Mouse (Mus musculus) heart, postnatal 36 days (tissue): ENCODE data around the gene Mlx. TPM values are rescaled to one million over a fixed set of nuclear protein-coding genes. Genes with fewer than 3 reads are reported as not detected.

ENCODE experiments used
- DNase-seq, 2 experiments: peaks; one replicate each; pipeline ENCODE4 v3.0.0; 2021 to 2022
- intact Hi-C: fragments of 180-260 bp; cut with DNase I; formaldehyde crosslinking; loops from one replicate; pipeline ENCODE4 v1.15.1; 2025
- microRNA-seq, 2 experiments: library from miRNA; unstranded; fragments of <30 nt; microRNA quantifications; one replicate each; pipeline ENCODE4 v1.2.0; 2021; ENCODE audit warnings: borderline number of aligned reads in 2 of 2
- total RNA-seq, 2 experiments: library from RNA; stranded (reverse); gene quantifications; 2 replicates each; pipeline ENCODE4 v1.2.3; 2021

Gene Mlx
- total RNA-seq, 2 experiments from 2014 or later, result 18.8 to 23.1 TPM

- intact Hi-C loops, result no loop called here
Observed at GRCm38 (mm10) chr11:101130056-101130756, 43.1 kb downstream of the Mlx start.

GRCm38 (mm10) chr11:101131187-101131586 is 44.1 kb downstream of the Mlx start:
- intact Hi-C loops, result no loop called here
- no peak for DNase-seq

More at GRCm38 (mm10) chr11:101130056-101130756, 43.1 kb downstream of the Mlx start:
- DNase-seq, result peak; percentile 49 to 51

- no peak for DNase-seq
- intact Hi-C loops, result no loop called here
Observed at GRCm38 (mm10) chr11:101131701-101132100, 44.6 kb downstream of the Mlx start.

GRCm38 (mm10) chr11:101133037-101133436 is 46.0 kb downstream of the Mlx start:
- intact Hi-C loops, result no loop called here
- DNase-seq, result no peak

GRCm38 (mm10) chr11:101134217-101134865 is 47.3 kb downstream of the Mlx start:
- DNase-seq, result no peak
- intact Hi-C loops, result no loop called here

GRCm38 (mm10) chr11:101137000-101137399 is 49.9 kb downstream of the Mlx start:
- intact Hi-C loops, result no loop called here
- DNase-seq, result no peak

GRCm38 (mm10) chr11:101138536-101139181 is 51.6 kb downstream of the Mlx start:
- intact Hi-C loops, result no loop called here
- no peak for DNase-seq

- DNase-seq, result peak in 1 of 2 experiments; percentile 18
Observed at GRCm38 (mm10) chr11:101140164-101140819, 53.2 kb downstream of the Mlx start.

GRCm38 (mm10) chr11:101141088-101141487 is 54.0 kb downstream of the Mlx start:
- intact Hi-C loops, result no loop called here
- no peak for DNase-seq

More at GRCm38 (mm10) chr11:101140164-101140819, 53.2 kb downstream of the Mlx start:
- intact Hi-C loops, result no loop called here

Small RNA genes within 50 kb of the gene (microRNA-seq; reads per million reads assigned to microRNA genes)
- 0 reads per million in 2 experiments for gene Gm27626

Other genes with a start within 250 kb of the Mlx start
- 10 to 100 TPM; 62.7 to 62.8 TPM for gene Stat5b, start 236.6 kb upstream of the Mlx start, total RNA-seq
- gene Stat5a, start 227.9 kb upstream of the Mlx start, total RNA-seq, result 10 to 100 TPM; 19.8 to 24.1 TPM
- gene Stat3, start 147.7 kb upstream of the Mlx start, total RNA-seq, result 10 to 100 TPM; 93.5 to 93.9 TPM
- 100 to 1,000 TPM; 239 to 258 TPM for gene Cavin1, start 116.4 kb upstream of the Mlx start, total RNA-seq
- 10 to 100 TPM; 76.8 to 88.5 TPM for gene Atp6v0a1, start 77.8 kb upstream of the Mlx start, total RNA-seq
- gene Naglu, start 17.3 kb upstream of the Mlx start, total RNA-seq, result 10 to 100 TPM in 1 of 2 experiments, 1 to 10 TPM in 1; 9.1 to 10.1 TPM
- under 1 TPM; 0.46 to 0.58 TPM for gene Hsd17b1, start 8.9 kb upstream of the Mlx start, total RNA-seq
- gene Coasy, start 4.7 kb upstream of the Mlx start, total RNA-seq, result 10 to 100 TPM; 17.2 to 18.8 TPM
- gene Psmc3ip, start 8.2 kb downstream of the Mlx start, total RNA-seq, result 1 to 10 TPM; 1.9 to 4.1 TPM
- gene Retreg3, start 32.6 kb downstream of the Mlx start, total RNA-seq, result 10 to 100 TPM; 34.2 to 36.3 TPM
- gene Tubg1, start 32.7 kb downstream of the Mlx start, total RNA-seq, result 10 to 100 TPM; 23.2 to 24.1 TPM
- 1 to 10 TPM; 3.7 to 3.9 TPM for gene Tubg2, start 68.6 kb downstream of the Mlx start, total RNA-seq
- gene Cntnap1, start 83.2 kb downstream of the Mlx start, total RNA-seq, result 1 to 10 TPM; 1.5 to 1.7 TPM
- gene Plekhh3, start 84.1 kb downstream of the Mlx start, total RNA-seq, result 10 to 100 TPM; 25.0 to 27.7 TPM
- under 1 TPM in 1 of 2 experiments, not detected in 1; 0.24 TPM for gene Ccr10, start 88.2 kb downstream of the Mlx start, total RNA-seq
- gene Ezh1, start 139.2 kb downstream of the Mlx start, total RNA-seq, result 10 to 100 TPM; 34.8 to 36.7 TPM
- gene Ramp2, start 158.8 kb downstream of the Mlx start, total RNA-seq, result 100 to 1,000 TPM in 1 of 2 experiments, 10 to 100 TPM in 1; 88.9 to 132 TPM
- gene Vps25, start 166.4 kb downstream of the Mlx start, total RNA-seq, result 10 to 100 TPM; 84.6 to 95.8 TPM
- 10 to 100 TPM; 18.5 to 19.8 TPM for gene Wnk4, start 173.3 kb downstream of the Mlx start, total RNA-seq
- under 1 TPM; 0.11 to 0.35 TPM for gene Cntd1, start 191.7 kb downstream of the Mlx start, total RNA-seq
- 10 to 100 TPM; 90.1 to 92.7 TPM for gene Coa3, start 191.8 kb downstream of the Mlx start, total RNA-seq
- 10 to 100 TPM; 88.6 to 98.7 TPM for gene Becn1, start 215.0 kb downstream of the Mlx start, total RNA-seq
- 10 to 100 TPM; 73.9 to 85.2 TPM for gene Psme3, start 228.9 kb downstream of the Mlx start, total RNA-seq
- 1 to 10 TPM; 1.8 to 2.2 TPM for gene Aoc2, start 237.8 kb downstream of the Mlx start, total RNA-seq
- gene Aoc3, start 243.3 kb downstream of the Mlx start, total RNA-seq, result 10 to 100 TPM; 13.5 to 16.7 TPM